In genomic region chr3:83589127-83589526, GRCm38 (mm10) we compare ENCODE assay signal across 14 mouse cellular contexts.
A peak's percentile ranks its signal among the peaks of the same experiment; 100 is the strongest.
DNase-seq lines count a peak whose midpoint lies in the region; ATAC-seq lines count a peak whose summit lies in the region.
"Had no signal": no experiment of that assay in that cellular context is flagged by ENCODE, and none has a peak within 500 bp of the region (broad histone marks: within the 10 kb centered on the region; RNA-seq: fewer than 3 reads in every experiment).

No protein-coding gene starts in this region.

- H3K4me3 ChIP-seq in embryonic facial prominence, embryonic 10.5 days: no peak overlapping the region
- H3K4me3 ChIP-seq in hindbrain, embryonic 15.5 days: no peak overlapping the region
- no peak overlapping the region for H3K4me3 ChIP-seq in heart, embryonic 11.5 days (ENCODE audit: low read depth, low read length)
- H3K4me3 ChIP-seq: erythroblast, embryonic 14.5 days; lung, embryonic 15.5 days had no signal

- H3K9ac ChIP-seq in hindbrain, embryonic 15.5 days: no peak overlapping the region
- H3K9ac ChIP-seq in heart, embryonic 11.5 days (ENCODE audit: low read depth, low read length): no peak overlapping the region
- H3K9ac ChIP-seq: lung, embryonic 15.5 days had no signal

- ATAC-seq in hindbrain, embryonic 15.5 days (ENCODE audit: low FRiP score, low read depth): no peak
- ATAC-seq in heart, embryonic 11.5 days (replicated peaks; ENCODE audit: insufficient number of reproducible peaks, low FRiP score, low TSS enrichment): no peak

- peaks cover 11% of the 10 kb centered on the region for H3K27me3 ChIP-seq in embryonic facial prominence, embryonic 10.5 days (replicated peaks; ENCODE audit: low read depth, poor library complexity, severe bottlenecking)
- H3K27me3 ChIP-seq in hindbrain, embryonic 15.5 days: 0 out of 2 replicates have a peak, but pooled peaks cover 3% of the 10 kb centered on the region
- no peaks in the 10 kb centered on the region for H3K27me3 ChIP-seq in heart, embryonic 11.5 days (ENCODE audit: control insufficient read depth, insufficient read depth, low read length)
- H3K27me3 ChIP-seq: lung, embryonic 15.5 days had no signal

- peaks cover 7% of the 10 kb centered on the region for H3K4me1 ChIP-seq in embryonic facial prominence, embryonic 10.5 days
- peaks cover 4% of the 10 kb centered on the region for H3K4me1 ChIP-seq in hindbrain, embryonic 15.5 days (replicated peaks)
- no peaks in the 10 kb centered on the region for H3K4me1 ChIP-seq in heart, embryonic 11.5 days (ENCODE audit: control insufficient read depth, insufficient read depth, low read length)
- H3K4me1 ChIP-seq: lung, embryonic 15.5 days had no signal

- WGBS in embryonic facial prominence, embryonic 10.5 days: 39% methylated on average over 8 of the region's 8 CpGs
- WGBS in hindbrain, embryonic 15.5 days: 16% methylated on average over 8 of the region's 8 CpGs
- 35% methylated on average over 8 of the region's 8 CpGs for WGBS in heart, embryonic 11.5 days (ENCODE audit: insufficient replicate concordance)

- H3K4me2 ChIP-seq in hindbrain, embryonic 15.5 days: peak overlapping the region; percentile 13; the same call in 1 of the 2 replicates
- no peak overlapping the region for H3K4me2 ChIP-seq in heart, embryonic 11.5 days
- H3K4me2 ChIP-seq: lung, embryonic 15.5 days had no signal

- no peak overlapping the region for H3K27ac ChIP-seq in embryonic facial prominence, embryonic 10.5 days (replicated peaks)
- no peak overlapping the region for H3K27ac ChIP-seq in hindbrain, embryonic 15.5 days (replicated peaks)
- H3K27ac ChIP-seq in heart, embryonic 11.5 days (ENCODE audit: low read depth, low read length): no peak overlapping the region
- H3K27ac ChIP-seq: lung, embryonic 15.5 days had no signal

- intact Hi-C loops in heart, postnatal 36 days (cut with DNase I): no loop called here

- no peaks in the 10 kb centered on the region for H3K36me3 ChIP-seq in embryonic facial prominence, embryonic 10.5 days (replicated peaks)
- H3K36me3 ChIP-seq in hindbrain, embryonic 15.5 days: no peaks in the 10 kb centered on the region
- no peaks in the 10 kb centered on the region for H3K36me3 ChIP-seq in heart, embryonic 11.5 days (ENCODE audit: control insufficient read depth, insufficient read depth, low read length)
- H3K36me3 ChIP-seq: G1E; lung, embryonic 15.5 days had no signal

- peak; percentile 55 for DNase-seq in heart, adult 11 months
- DNase-seq in heart, postnatal 36 days: no peak
- peak; percentile 90 for DNase-seq in ES-CJ7 (ENCODE audit: low read depth, low spot score)
- DNase-seq in embryonic facial prominence, embryonic 10.5 days (ENCODE audit: low spot score): peak; percentile 15
- DNase-seq in ovary, postnatal 14 days (ENCODE audit: low spot score): no peak
- DNase-seq in kidney, adult 18-20 months: no peak
- DNase-seq: cerebellum, adult 18-20 months; heart, postnatal 14 days; kidney, adult 9 months had no signal

- no peaks in the 10 kb centered on the region for H3K9me3 ChIP-seq in embryonic facial prominence, embryonic 10.5 days
- H3K9me3 ChIP-seq in hindbrain, embryonic 15.5 days: no peaks in the 10 kb centered on the region
- H3K9me3 ChIP-seq in heart, embryonic 11.5 days (replicated peaks; ENCODE audit: control insufficient read depth, low read length): no peaks in the 10 kb centered on the region
- H3K9me3 ChIP-seq: G1E; lung, embryonic 15.5 days had no signal

Comparison
In these comparisons a context has a peak if more than half of its experiments do, and no peak if none do; other contexts are left out.
1. DNase-seq: peak in heart, adult 11 months (single experiment), ES-CJ7 (single experiment) and embryonic facial prominence, embryonic 10.5 days (single experiment); none in heart, postnatal 36 days (0 of 2), ovary, postnatal 14 days (single experiment) and kidney, adult 18-20 months (single experiment).